Mouse (Mus musculus) stomach, embryonic 16.5 days (tissue): ENCODE results near the gene Inpp5b. TPM values are rescaled to one million over a fixed set of nuclear protein-coding genes. Genes with fewer than 3 reads are reported as not detected.

ENCODE experiments used
- ATAC-seq: fragments of 200-750 bp; cut with Nextera tagmentation; 2 replicates; pipeline ENCODE4 v1.8.0; 2017; ENCODE audit warnings: moderate number of reproducible peaks, moderate TSS enrichment; ENCODE audit not compliant: insufficient read depth, low FRiP score
- H3K27ac ChIP-seq: fragments of 300-500 bp; sonication (generic); 2 replicates; pipeline ENCODE4 v1.5.1; 2014; ENCODE audit warnings: low read length
- H3K27me3 ChIP-seq: fragments of 300-500 bp; sonication (generic); 2 replicates; pipeline ENCODE4 v1.6.1; 2014; ENCODE audit warnings: low read length, control low read depth, mixed read lengths; ENCODE audit not compliant: control insufficient read depth, insufficient read depth
- H3K36me3 ChIP-seq: fragments of 300-500 bp; sonication (generic); 2 replicates; pipeline ENCODE4 v1.6.1; 2014; ENCODE audit warnings: low read length; ENCODE audit not compliant: control insufficient read depth, insufficient read depth
- H3K4me1 ChIP-seq: fragments of 300-500 bp; sonication (generic); 2 replicates; pipeline ENCODE4 v1.6.1; 2014; ENCODE audit warnings: low read length, control low read depth, mixed read lengths; ENCODE audit not compliant: control insufficient read depth, insufficient read depth
- H3K4me2 ChIP-seq: fragments of 300-500 bp; sonication (generic); 2 replicates; pipeline ENCODE4 v1.6.1; 2014; ENCODE audit warnings: low read depth, low read length, mixed read lengths
- H3K4me3 ChIP-seq: fragments of 300-500 bp; sonication (generic); replicated peaks from 2 replicates; pipeline ENCODE4 v1.5.1; 2014; ENCODE audit warnings: mild to moderate bottlenecking, low read length
- H3K9ac ChIP-seq: fragments of 300-500 bp; sonication (generic); 2 replicates; pipeline ENCODE4 v1.6.1; 2014; ENCODE audit warnings: low read length
- H3K9me3 ChIP-seq: fragments of 300-500 bp; sonication (generic); replicated peaks from 2 replicates; pipeline ENCODE4 v1.6.1; 2016; ENCODE audit warnings: low read length, control low read depth; ENCODE audit not compliant: control insufficient read depth
- WGBS: fragments of 180-500 bp; shearing (Covaris S2); extraction: QIAGEN DNeasy Blood & Tissue Kit; methylation state at CpG from one replicate; pipeline ENCODE4 v1.1.7; 2014; 5-methylcytosine and 5-hydroxymethylcytosine counted together
- polyA plus RNA-seq: library from polyadenylated mRNA; unstranded; fragments of >200 nt; fragmentation: Nextera tagmentation; extraction: Ambion mirVana; gene quantifications from 2 replicates; pipeline ENCODE4 v1.2.1, GENCODE M21; 2015

Gene Inpp5b
- polyA plus RNA-seq, 1 experiment from 2014 or later, result 33.0 TPM

DNA sequence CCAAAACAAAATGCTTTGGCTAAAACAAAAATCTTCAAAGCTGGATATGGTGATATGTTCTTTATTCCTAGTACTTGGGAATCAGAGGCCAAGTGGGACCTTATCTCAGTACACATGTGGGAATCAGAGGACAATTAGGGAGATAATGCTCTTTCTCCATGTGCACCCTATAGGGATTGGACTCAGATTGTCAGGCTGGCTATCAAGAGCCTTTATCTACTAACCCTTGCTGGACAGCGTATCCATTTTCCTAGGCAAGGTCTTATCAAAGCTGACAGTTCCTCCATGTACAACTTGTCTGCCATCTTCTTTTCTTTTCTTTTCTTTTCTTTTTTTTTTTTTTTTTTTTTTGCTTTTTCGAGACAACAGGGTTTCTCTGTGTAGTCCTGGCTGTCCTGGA lies 31.8 kb downstream of the Inpp5b start:
- no peaks in the 10 kb centered on the region for H3K27me3 ChIP-seq
- peaks cover 10% of the 10 kb centered on the region for H3K4me1 ChIP-seq
- H3K4me2 ChIP-seq, result no peak overlapping the region
- no peak overlapping the region for H3K4me3 ChIP-seq
- H3K9me3 ChIP-seq, result no peaks in the 10 kb centered on the region
- H3K27ac ChIP-seq, result no peak overlapping the region
- WGBS, result 88% methylated on average over 2 of the region's 2 CpGs
- H3K9ac ChIP-seq, result no peak overlapping the region
- H3K36me3 ChIP-seq, result no peaks in the 10 kb centered on the region
- no peak for ATAC-seq

DNA sequence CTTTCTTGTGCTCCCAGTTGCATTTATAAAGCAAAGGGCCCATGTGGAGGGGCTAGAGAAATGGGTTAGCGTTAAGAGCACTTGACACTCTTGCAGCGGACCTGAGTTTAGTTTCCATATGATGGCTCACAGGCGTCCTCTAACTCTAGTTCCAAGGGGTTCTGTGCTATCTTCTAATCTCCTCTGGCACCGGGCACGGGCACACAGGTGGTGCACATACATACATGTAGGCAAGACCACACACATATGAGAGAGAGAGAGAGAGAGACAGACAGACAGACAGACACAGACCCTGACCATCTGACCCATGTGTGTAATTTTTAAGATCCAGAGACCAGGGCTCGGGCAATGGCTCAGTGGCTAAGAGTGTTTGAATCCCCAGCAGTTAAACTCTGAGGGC lies 32.3 kb downstream of the Inpp5b start:
- 0 out of 2 replicates have a peak, but pooled peaks cover 1% of the 10 kb centered on the region for H3K36me3 ChIP-seq
- 88% methylated on average over 6 of the region's 6 CpGs for WGBS
- no peak overlapping the region for H3K4me2 ChIP-seq
- ATAC-seq, result no peak
- H3K27me3 ChIP-seq, result no peaks in the 10 kb centered on the region
- H3K4me3 ChIP-seq, result no peak overlapping the region
- H3K9me3 ChIP-seq, result no peaks in the 10 kb centered on the region
- H3K9ac ChIP-seq, result no peak overlapping the region
- peaks cover 10% of the 10 kb centered on the region for H3K4me1 ChIP-seq
- no peak overlapping the region for H3K27ac ChIP-seq

DNA sequence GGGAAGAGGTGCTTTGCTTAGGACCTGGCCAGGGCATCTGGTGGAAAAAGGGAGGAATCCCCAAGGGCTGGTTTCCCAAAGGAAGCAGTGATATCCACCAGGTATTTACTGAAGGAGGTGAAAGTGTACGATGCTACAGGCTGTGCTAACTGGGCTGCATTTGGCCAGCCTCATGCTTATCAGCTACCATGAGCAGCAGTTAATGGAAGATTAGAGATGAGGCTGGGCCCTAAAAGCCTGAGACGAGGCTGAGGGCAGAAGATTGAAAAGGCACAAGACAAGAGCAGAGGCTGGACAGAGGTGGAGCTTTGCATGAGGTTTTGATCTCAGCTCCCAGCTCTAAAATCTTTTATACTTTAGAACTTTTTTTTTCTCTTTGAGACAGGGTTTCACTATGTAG lies 32.8 kb downstream of the Inpp5b start:
- Histone ChIP-seq H3K36me3 (0 out of 2 replicates have a peak, but pooled peaks cover 6% of the 10 kb centered on the region), H3K9ac (no peak overlapping the region), H3K4me1 (peaks cover 10% of the 10 kb centered on the region), H3K27me3 (no peaks in the 10 kb centered on the region), H3K4me2 (no peak overlapping the region), H3K4me3 (no peak overlapping the region), H3K27ac (no peak overlapping the region), H3K9me3 (no peaks in the 10 kb centered on the region)
- 55% methylated on average over 2 of the region's 2 CpGs for WGBS
- ATAC-seq, result no peak; the same call in 1 of the 2 replicates

DNA sequence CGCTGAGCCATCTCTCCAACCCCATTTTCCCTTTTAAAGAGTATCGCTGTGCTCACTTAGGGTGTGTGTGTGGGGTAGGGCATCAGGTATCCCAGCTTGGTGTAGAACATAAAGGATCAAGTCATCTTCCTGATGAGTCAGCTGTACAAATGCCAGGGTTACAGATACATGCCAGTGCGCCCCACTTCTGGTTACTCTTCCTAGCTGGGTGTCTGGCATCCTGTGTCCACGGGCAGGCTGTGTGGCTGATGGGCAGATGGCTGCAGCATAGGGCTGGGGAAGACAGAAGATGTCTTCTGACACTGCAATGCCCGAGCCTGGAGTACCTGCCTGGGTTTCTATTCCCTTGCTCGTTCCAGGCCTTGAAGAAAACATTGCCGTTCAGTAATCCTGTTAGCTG lies 39.7 kb downstream of the Inpp5b start:
- no peak overlapping the region for H3K4me3 ChIP-seq
- H3K4me2 ChIP-seq, result no peak overlapping the region
- no peaks in the 10 kb centered on the region for H3K9me3 ChIP-seq
- no peak overlapping the region for H3K27ac ChIP-seq
- no peak overlapping the region for H3K9ac ChIP-seq
- 90% methylated on average over 7 of the region's 7 CpGs for WGBS
- H3K27me3 ChIP-seq, result no peaks in the 10 kb centered on the region
- H3K36me3 ChIP-seq, result 0 out of 2 replicates have a peak, but pooled peaks cover 10% of the 10 kb centered on the region
- ATAC-seq, result no peak
- H3K4me1 ChIP-seq, result no peaks in the 10 kb centered on the region

DNA sequence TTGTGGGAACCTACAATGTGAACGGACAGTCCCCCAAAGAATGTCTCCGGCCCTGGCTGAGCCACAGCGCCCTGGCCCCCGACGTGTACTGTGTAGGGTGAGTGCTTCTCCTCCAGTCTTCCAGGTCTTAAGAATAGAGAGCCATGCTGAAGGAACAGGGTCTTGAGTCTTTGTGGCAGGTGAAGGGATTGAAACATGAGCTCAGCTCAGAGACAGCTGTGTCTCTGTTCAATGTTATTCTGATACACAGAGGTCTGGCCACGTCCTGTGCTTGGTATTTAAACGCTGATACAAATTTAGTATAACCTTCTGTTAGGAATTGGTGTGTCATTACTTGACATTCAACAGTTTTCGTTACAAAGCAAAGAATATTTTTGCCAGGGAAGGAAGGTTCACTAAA lies 40.7 kb downstream of the Inpp5b start:
- Histone ChIP-seq H3K27ac (no peak overlapping the region), H3K36me3 (peaks cover 17% of the 10 kb centered on the region; the same call in 1 of the 2 replicates), H3K4me3 (no peak overlapping the region), H3K9ac (no peak overlapping the region), H3K4me1 (no peaks in the 10 kb centered on the region), H3K4me2 (no peak overlapping the region), H3K9me3 (no peaks in the 10 kb centered on the region), H3K27me3 (no peaks in the 10 kb centered on the region)
- ATAC-seq, result no peak
- whole genome bisulfite sequencing, result 90% methylated on average over 8 of the region's 8 CpGs

DNA sequence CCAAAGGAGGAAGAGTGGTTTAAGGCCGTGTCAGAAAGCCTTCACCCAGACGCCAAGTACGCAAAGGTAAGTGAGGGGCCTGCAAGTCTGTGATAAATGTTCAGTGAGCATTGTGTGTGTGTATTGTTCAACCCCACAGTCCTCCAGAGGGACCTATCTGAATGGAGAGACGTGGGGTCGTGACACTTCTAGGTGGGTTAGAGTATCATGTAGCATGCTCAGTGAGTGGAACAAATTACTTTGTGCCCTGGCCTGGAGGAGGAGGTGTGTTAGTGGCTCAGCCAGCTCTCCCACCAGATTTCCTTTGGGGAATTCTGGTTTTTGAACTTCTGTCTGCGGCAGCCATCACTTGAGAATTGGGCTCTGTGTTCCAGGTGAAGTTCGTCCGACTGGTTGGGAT lies 42.3 kb downstream of the Inpp5b start:
- no peak for ATAC-seq
- Histone ChIP-seq H3K27ac (no peak overlapping the region), H3K4me2 (no peak overlapping the region), H3K4me3 (no peak overlapping the region), H3K36me3 (peaks cover 17% of the 10 kb centered on the region; the same call in 1 of the 2 replicates), H3K4me1 (no peaks in the 10 kb centered on the region), H3K9ac (no peak overlapping the region), H3K9me3 (no peaks in the 10 kb centered on the region), H3K27me3 (no peaks in the 10 kb centered on the region)
- 91% methylated on average over 8 of the region's 8 CpGs for WGBS

DNA sequence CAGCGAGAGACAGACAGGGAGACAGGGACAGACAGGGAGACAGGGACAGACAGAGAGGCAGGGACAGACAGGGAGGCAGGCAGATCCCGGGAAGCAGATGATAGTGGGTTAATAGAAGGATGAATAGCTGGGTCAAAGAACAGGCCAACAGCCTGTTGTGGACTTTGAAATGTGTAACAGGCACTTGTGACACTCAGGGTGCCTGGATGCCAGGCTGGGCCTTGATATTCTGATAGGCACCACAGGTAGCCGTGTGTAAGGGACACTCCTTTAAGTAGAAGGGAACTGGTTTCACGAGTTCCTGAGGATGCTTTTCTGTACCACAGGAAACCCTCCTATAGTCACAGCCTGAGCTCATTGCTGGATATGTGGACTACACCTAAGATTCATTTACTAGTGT lies 48.4 kb downstream of the Inpp5b start:
- no peak for ATAC-seq
- Histone ChIP-seq H3K36me3 (peaks cover 13% of the 10 kb centered on the region; the same call in 1 of the 2 replicates), H3K4me2 (no peak overlapping the region), H3K9me3 (no peaks in the 10 kb centered on the region), H3K27me3 (no peaks in the 10 kb centered on the region), H3K9ac (no peak overlapping the region), H3K27ac (no peak overlapping the region), H3K4me3 (no peak overlapping the region), H3K4me1 (no peaks in the 10 kb centered on the region)
- 62% methylated on average over 4 of the region's 4 CpGs for WGBS

DNA sequence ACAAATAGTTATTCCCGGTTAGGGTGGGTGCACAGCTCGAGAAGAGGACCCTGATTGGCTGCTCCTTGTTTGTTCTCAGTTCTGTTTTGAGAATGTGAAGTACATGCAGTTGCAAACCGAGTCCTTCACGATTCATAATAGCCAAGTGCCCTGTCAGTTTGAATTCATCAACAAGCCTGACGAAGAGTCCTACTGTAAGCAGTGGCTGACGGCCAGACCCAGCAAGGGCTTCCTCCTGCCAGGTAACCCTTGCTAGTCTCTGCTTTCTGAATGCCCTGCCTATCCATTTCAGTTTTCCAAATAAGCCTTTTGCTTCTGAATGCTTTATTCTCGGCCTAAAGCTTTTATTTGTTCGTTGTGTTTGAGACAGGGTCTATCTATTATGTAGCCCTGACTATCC lies 50.5 kb downstream of the Inpp5b start:
- Histone ChIP-seq H3K9me3 (no peaks in the 10 kb centered on the region), H3K4me2 (no peak overlapping the region), H3K36me3 (peaks cover 8% of the 10 kb centered on the region; the same call in 1 of the 2 replicates), H3K9ac (no peak overlapping the region), H3K27ac (no peak overlapping the region), H3K4me1 (no peaks in the 10 kb centered on the region), H3K4me3 (no peak overlapping the region), H3K27me3 (no peaks in the 10 kb centered on the region)
- ATAC-seq, result no peak
- WGBS, result 85% methylated on average over 8 of the region's 8 CpGs

DNA sequence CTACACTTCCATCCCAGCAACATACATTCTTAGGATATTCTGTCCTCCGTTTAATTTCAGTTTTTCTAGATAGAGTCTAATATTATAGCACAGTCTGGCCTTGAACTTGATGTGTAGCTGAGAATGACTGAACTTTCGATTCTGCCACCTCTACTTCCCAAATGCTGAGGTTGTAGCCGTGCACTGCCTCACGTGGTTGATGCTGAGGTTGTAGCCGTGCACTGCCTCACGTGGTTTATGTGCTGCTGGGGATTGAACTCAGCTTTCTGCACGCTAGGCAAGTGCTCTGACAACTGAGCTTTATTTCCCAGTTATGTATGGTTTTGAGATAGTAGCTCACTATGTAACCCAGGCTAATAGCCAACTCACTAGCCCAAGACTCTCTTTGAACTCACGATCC lies 54.5 kb downstream of the Inpp5b start:
- H3K4me1 ChIP-seq, result no peaks in the 10 kb centered on the region
- no peak overlapping the region for H3K9ac ChIP-seq
- no peak overlapping the region for H3K4me2 ChIP-seq
- no peak overlapping the region for H3K27ac ChIP-seq
- no peak for ATAC-seq
- 0 out of 2 replicates have a peak, but pooled peaks cover 8% of the 10 kb centered on the region for H3K36me3 ChIP-seq
- no peak overlapping the region for H3K4me3 ChIP-seq
- 91% methylated on average over 8 of the region's 8 CpGs for WGBS
- no peaks in the 10 kb centered on the region for H3K9me3 ChIP-seq
- no peaks in the 10 kb centered on the region for H3K27me3 ChIP-seq

DNA sequence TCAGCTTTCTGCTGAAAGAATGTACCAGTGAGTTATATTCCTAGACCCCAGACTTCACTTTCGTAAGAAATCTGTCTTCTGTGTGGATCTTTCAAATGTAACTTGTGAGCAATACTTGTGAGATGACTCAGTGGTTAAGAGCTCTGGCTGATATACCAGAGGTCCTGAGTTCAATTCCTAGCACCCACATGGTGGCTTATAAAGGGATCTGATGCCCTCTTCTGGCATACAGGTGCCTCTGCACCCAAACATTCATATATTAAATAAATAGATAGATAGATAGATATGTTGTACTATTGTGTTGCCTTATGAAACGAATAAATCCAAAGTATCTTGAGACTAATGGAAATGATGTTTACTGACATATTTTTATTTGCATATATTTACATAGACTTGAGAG lies 55.3 kb downstream of the Inpp5b start:
- Histone ChIP-seq H3K36me3 (0 out of 2 replicates have a peak, but pooled peaks cover 8% of the 10 kb centered on the region), H3K27ac (no peak overlapping the region), H3K4me2 (no peak overlapping the region), H3K4me1 (no peaks in the 10 kb centered on the region), H3K27me3 (no peaks in the 10 kb centered on the region), H3K4me3 (no peak overlapping the region), H3K9ac (no peak overlapping the region), H3K9me3 (no peaks in the 10 kb centered on the region)
- no peak for ATAC-seq
- 92% methylated on average over 2 of the region's 2 CpGs for WGBS
